Mouse (Mus musculus) hindbrain, embryonic 13.5 days (tissue): ENCODE data around the gene Esrrg. TPM values are rescaled to one million over a fixed set of nuclear protein-coding genes. Genes with fewer than 3 reads are reported as not detected.

ENCODE experiments used
- ATAC-seq: fragments of 200-750 bp; cut with Nextera tagmentation; 2 replicates; pipeline ENCODE4 v1.8.0; 2017; ENCODE audit warnings: moderate TSS enrichment; ENCODE audit not compliant: low FRiP score
- H3K27ac ChIP-seq: fragments of 300-500 bp; sonication (generic); 2 replicates; pipeline ENCODE4 v1.5.1; 2015; ENCODE audit warnings: inconsistent platforms, mild to moderate bottlenecking, moderate library complexity
- H3K27me3 ChIP-seq: fragments of 300-500 bp; sonication (generic); 2 replicates; pipeline ENCODE4 v1.6.1; 2015; ENCODE audit warnings: mild to moderate bottlenecking, inconsistent platforms
- H3K36me3 ChIP-seq: fragments of 300-500 bp; sonication (generic); 2 replicates; pipeline ENCODE4 v1.6.1; 2015; ENCODE audit warnings: mild to moderate bottlenecking, inconsistent platforms
- H3K4me1 ChIP-seq: fragments of 300-500 bp; sonication (generic); replicated peaks from 2 replicates; pipeline ENCODE4 v1.6.1; 2015; ENCODE audit warnings: inconsistent platforms
- H3K4me2 ChIP-seq: fragments of 300-500 bp; sonication (generic); 2 replicates; pipeline ENCODE4 v1.6.1; 2015; ENCODE audit warnings: inconsistent platforms, mild to moderate bottlenecking, moderate library complexity
- H3K4me3 ChIP-seq: fragments of 300-500 bp; sonication (generic); 2 replicates; pipeline ENCODE4 v1.5.1; 2015; ENCODE audit warnings: mild to moderate bottlenecking, inconsistent platforms
- H3K9ac ChIP-seq: fragments of 300-500 bp; sonication (generic); 2 replicates; pipeline ENCODE4 v1.6.1; 2015; ENCODE audit warnings: mild to moderate bottlenecking, inconsistent platforms
- H3K9me3 ChIP-seq: fragments of 300-500 bp; sonication (generic); 2 replicates; pipeline ENCODE4 v1.6.1; 2016; ENCODE audit warnings: inconsistent platforms
- WGBS: fragments of 180-500 bp; shearing (Covaris S2); methylation state at CpG from one replicate; pipeline ENCODE4 v1.1.7; 2015; 5-methylcytosine and 5-hydroxymethylcytosine counted together
- polyA plus RNA-seq: library from polyadenylated mRNA; unstranded; fragments of >200 nt; fragmentation: Nextera tagmentation; extraction: Ambion mirVana; gene quantifications from 2 replicates; pipeline ENCODE4 v1.2.1, GENCODE M21; 2015

The Esrrg gene
- polyA plus RNA-seq, 1 experiment from 2014 or later = 28.9 TPM

GRCm38 (mm10) chr1:188085116-188085879, 476.7 kb downstream of the Esrrg start:
- ATAC-seq = no peak
- 40% methylated on average over 13 of the region's 13 CpGs for WGBS
- no peak overlapping the region for H3K9ac ChIP-seq
- peaks cover 33% of the 10 kb centered on the region for H3K4me1 ChIP-seq
- no peaks in the 10 kb centered on the region for H3K27me3 ChIP-seq
- H3K4me2 ChIP-seq = no peak overlapping the region
- no peak overlapping the region for H3K4me3 ChIP-seq
- H3K9me3 ChIP-seq = no peaks in the 10 kb centered on the region
- no peaks in the 10 kb centered on the region for H3K36me3 ChIP-seq
- H3K27ac ChIP-seq = no peak overlapping the region

- H3K36me3 ChIP-seq = no peaks in the 10 kb centered on the region
- no peaks in the 10 kb centered on the region for H3K9me3 ChIP-seq
- 83% methylated on average over 3 of the region's 3 CpGs for WGBS
- no peak for ATAC-seq
- H3K4me2 ChIP-seq = no peak overlapping the region
- H3K27me3 ChIP-seq = no peaks in the 10 kb centered on the region
- no peak overlapping the region for H3K9ac ChIP-seq
- no peak overlapping the region for H3K4me3 ChIP-seq
- H3K27ac ChIP-seq = no peak overlapping the region
- no peaks in the 10 kb centered on the region for H3K4me1 ChIP-seq
These were observed 485.1 kb downstream of the Esrrg start for GRCm38 (mm10) chr1:188093724-188094123.

GRCm38 (mm10) chr1:188101832-188102231, 493.2 kb downstream of the Esrrg start:
- ATAC-seq = no peak
- no peak overlapping the region for H3K4me2 ChIP-seq

DNA sequence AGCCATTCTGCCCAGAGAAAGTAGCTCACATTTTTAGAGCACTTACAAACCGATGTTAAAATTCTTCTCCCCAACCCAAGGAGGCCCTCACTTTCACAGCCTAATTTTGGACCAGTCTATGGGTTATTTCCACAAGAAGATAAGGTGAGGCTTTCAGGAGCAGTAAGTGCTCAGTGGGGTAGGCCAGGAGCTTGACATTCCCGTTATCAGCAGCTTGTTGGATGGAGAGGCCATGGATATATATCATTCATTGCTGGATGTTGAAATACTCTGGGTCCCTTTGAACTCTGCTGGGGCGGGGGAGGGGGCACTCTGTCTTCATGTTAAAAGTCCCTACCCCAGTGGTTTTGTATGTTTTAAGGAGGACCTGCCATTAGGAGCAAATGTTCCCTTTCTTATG, 494.6 kb downstream of the Esrrg start:
- ATAC-seq = no peak
- no peaks in the 10 kb centered on the region for H3K4me1 ChIP-seq
- no peaks in the 10 kb centered on the region for H3K36me3 ChIP-seq
- no peak overlapping the region for H3K27ac ChIP-seq
- no peak overlapping the region for H3K4me2 ChIP-seq
- H3K4me3 ChIP-seq = no peak overlapping the region
- no peak overlapping the region for H3K9ac ChIP-seq
- WGBS = 64% methylated on average over 3 of the region's 3 CpGs
- no peaks in the 10 kb centered on the region for H3K9me3 ChIP-seq
- H3K27me3 ChIP-seq = 0 out of 2 replicates have a peak, but pooled peaks cover 3% of the 10 kb centered on the region

More at GRCm38 (mm10) chr1:188101832-188102231, 493.2 kb downstream of the Esrrg start:
- H3K36me3 ChIP-seq = no peaks in the 10 kb centered on the region
- no peak overlapping the region for H3K9ac ChIP-seq
- no peak overlapping the region for H3K27ac ChIP-seq
- 0 out of 2 replicates have a peak, but pooled peaks cover 3% of the 10 kb centered on the region for H3K27me3 ChIP-seq
- H3K4me1 ChIP-seq = no peaks in the 10 kb centered on the region
- H3K4me3 ChIP-seq = no peak overlapping the region
- H3K9me3 ChIP-seq = no peaks in the 10 kb centered on the region
- WGBS = 29% methylated on average over 7 of the region's 7 CpGs

GRCm38 (mm10) chr1:188105516-188105915, 496.9 kb downstream of the Esrrg start:
- Histone ChIP-seq H3K4me2 (no peak overlapping the region), H3K27ac (no peak overlapping the region), H3K27me3 (0 out of 2 replicates have a peak, but pooled peaks cover 3% of the 10 kb centered on the region), H3K36me3 (no peaks in the 10 kb centered on the region), H3K9me3 (no peaks in the 10 kb centered on the region), H3K4me3 (no peak overlapping the region), H3K4me1 (no peaks in the 10 kb centered on the region), H3K9ac (no peak overlapping the region)
- WGBS = 63% methylated on average over 4 of the region's 4 CpGs
- ATAC-seq = no peak

DNA sequence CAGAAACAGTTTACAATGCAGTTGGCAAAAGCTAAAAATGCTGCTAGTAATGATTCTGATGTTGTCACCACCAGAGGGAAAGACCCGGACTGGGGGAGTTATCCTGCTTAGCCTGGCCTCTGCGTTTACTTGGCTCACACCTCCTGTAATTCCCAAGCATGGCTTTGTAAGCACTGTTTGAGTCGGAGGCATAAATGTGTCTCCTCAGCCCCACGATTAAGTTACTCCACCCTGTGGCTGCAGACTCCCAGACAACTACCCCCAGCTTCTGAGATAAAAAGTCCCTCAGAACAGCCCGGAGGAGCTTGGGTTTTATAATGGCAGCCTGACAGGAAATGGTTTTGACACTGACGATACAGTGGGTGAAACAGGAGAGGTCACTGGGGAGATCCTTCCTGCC, 499.4 kb downstream of the Esrrg start:
- Histone ChIP-seq H3K9ac (no peak overlapping the region), H3K4me2 (no peak overlapping the region), H3K27ac (no peak overlapping the region), H3K36me3 (no peaks in the 10 kb centered on the region), H3K9me3 (no peaks in the 10 kb centered on the region), H3K4me1 (no peaks in the 10 kb centered on the region), H3K4me3 (no peak overlapping the region), H3K27me3 (0 out of 2 replicates have a peak, but pooled peaks cover 3% of the 10 kb centered on the region)
- WGBS = 59% methylated on average over 6 of the region's 6 CpGs
- ATAC-seq = no peak

GRCm38 (mm10) chr1:188111552-188111951, 503.0 kb downstream of the Esrrg start:
- no peak overlapping the region for H3K9ac ChIP-seq
- H3K9me3 ChIP-seq = no peaks in the 10 kb centered on the region
- no peak overlapping the region for H3K4me3 ChIP-seq
- ATAC-seq = no peak
- H3K27ac ChIP-seq = no peak overlapping the region
- no peaks in the 10 kb centered on the region for H3K27me3 ChIP-seq
- no peak overlapping the region for H3K4me2 ChIP-seq
- no peaks in the 10 kb centered on the region for H3K36me3 ChIP-seq
- WGBS = 68% methylated on average over 3 of the region's 3 CpGs
- H3K4me1 ChIP-seq = no peaks in the 10 kb centered on the region

- H3K4me1 ChIP-seq = peaks cover 3% of the 10 kb centered on the region
- H3K9ac ChIP-seq = no peak overlapping the region
- ATAC-seq = no peak
- H3K4me2 ChIP-seq = no peak overlapping the region
- no peak overlapping the region for H3K27ac ChIP-seq
- no peaks in the 10 kb centered on the region for H3K36me3 ChIP-seq
- WGBS = 76% methylated on average over 3 of the region's 3 CpGs
- H3K4me3 ChIP-seq = no peak overlapping the region
- H3K9me3 ChIP-seq = no peaks in the 10 kb centered on the region
- no peaks in the 10 kb centered on the region for H3K27me3 ChIP-seq
These were observed 504.6 kb downstream of the Esrrg start for GRCm38 (mm10) chr1:188113240-188113639.

DNA sequence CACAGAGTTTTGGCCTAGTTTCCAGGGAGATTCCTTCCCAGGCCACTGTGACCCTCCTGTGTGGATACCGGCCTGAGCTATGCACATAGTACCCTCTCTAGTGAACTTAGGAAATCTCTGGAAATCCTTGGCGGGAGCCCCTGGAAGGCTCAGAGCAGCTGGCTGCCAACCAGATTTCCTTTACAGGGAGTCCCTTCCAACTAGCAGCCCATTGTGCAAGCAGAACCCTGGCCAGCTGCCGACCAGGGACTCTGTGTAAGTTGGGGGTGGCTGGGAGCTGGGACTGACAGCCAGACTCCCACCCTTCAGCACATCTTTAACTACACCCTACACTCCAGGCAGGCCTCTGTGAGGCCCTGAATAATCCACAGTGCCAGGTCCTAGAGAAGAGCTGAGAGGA, 509.5 kb downstream of the Esrrg start:
- peak; percentile 54 for ATAC-seq
- Histone ChIP-seq H3K4me2 (no peak overlapping the region), H3K36me3 (no peaks in the 10 kb centered on the region), H3K4me1 (peaks cover 7% of the 10 kb centered on the region), H3K9ac (no peak overlapping the region), H3K4me3 (no peak overlapping the region), H3K27me3 (no peaks in the 10 kb centered on the region), H3K9me3 (no peaks in the 10 kb centered on the region), H3K27ac (0 out of 2 replicates have a peak overlapping the region, but pooled peaks have one; percentile 30)
- WGBS = 36% methylated on average over 3 of the region's 3 CpGs

GRCm38 (mm10) chr1:188119806-188120205, 511.2 kb downstream of the Esrrg start:
- Histone ChIP-seq H3K9ac (no peak overlapping the region), H3K27me3 (no peaks in the 10 kb centered on the region), H3K9me3 (no peaks in the 10 kb centered on the region), H3K36me3 (no peaks in the 10 kb centered on the region), H3K4me3 (no peak overlapping the region), H3K4me2 (no peak overlapping the region), H3K4me1 (peaks cover 7% of the 10 kb centered on the region), H3K27ac (no peak overlapping the region)
- ATAC-seq = no peak
- WGBS = 87% methylated on average over 8 of the region's 8 CpGs

DNA sequence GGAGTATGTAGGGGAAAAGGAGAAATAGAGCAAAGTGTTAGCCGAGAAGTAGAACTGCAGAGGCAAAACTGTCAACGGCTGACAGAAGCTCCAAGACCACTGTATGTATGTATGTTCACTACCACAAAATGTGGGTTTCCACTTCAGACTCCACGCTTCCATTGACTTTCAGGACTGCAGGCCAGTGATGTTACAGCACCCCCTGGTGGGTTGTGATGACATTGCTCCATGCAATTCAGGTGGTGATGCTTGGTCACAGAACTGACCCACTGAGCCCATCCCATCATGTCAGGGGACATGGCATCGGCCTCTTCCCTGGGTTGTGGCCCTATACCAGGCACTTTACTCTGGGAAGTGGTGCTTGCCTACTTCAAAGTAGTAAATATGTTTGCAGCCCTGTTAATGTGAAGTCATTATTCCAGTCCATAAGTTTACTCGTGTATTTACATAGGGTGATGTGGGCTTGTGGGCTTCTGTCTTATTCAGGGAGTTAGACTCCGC, 517.0 kb downstream of the Esrrg start:
- H3K36me3 ChIP-seq = no peaks in the 10 kb centered on the region
- no peaks in the 10 kb centered on the region for H3K4me1 ChIP-seq
- no peak for ATAC-seq
- 94% methylated on average over 6 of the region's 6 CpGs for WGBS
- H3K9me3 ChIP-seq = no peaks in the 10 kb centered on the region
- H3K4me2 ChIP-seq = no peak overlapping the region
- H3K9ac ChIP-seq = no peak overlapping the region
- no peak overlapping the region for H3K4me3 ChIP-seq
- no peak overlapping the region for H3K27ac ChIP-seq
- no peaks in the 10 kb centered on the region for H3K27me3 ChIP-seq

- ATAC-seq = no peak
- no peaks in the 10 kb centered on the region for H3K27me3 ChIP-seq
- H3K4me1 ChIP-seq = peaks cover 11% of the 10 kb centered on the region
- H3K36me3 ChIP-seq = no peaks in the 10 kb centered on the region
- no peak overlapping the region for H3K4me2 ChIP-seq
- 65% methylated on average over 5 of the region's 5 CpGs for WGBS
- no peak overlapping the region for H3K27ac ChIP-seq
- H3K4me3 ChIP-seq = no peak overlapping the region
- H3K9ac ChIP-seq = no peak overlapping the region
- no peaks in the 10 kb centered on the region for H3K9me3 ChIP-seq
These were observed 527.5 kb downstream of the Esrrg start for GRCm38 (mm10) chr1:188136126-188136525.

GRCm38 (mm10) chr1:188139473-188139872, 530.9 kb downstream of the Esrrg start:
- H3K9ac ChIP-seq = no peak overlapping the region
- 42% methylated on average over 4 of the region's 4 CpGs for WGBS
- no peak overlapping the region for H3K4me2 ChIP-seq
- peaks cover 11% of the 10 kb centered on the region for H3K4me1 ChIP-seq
- H3K27ac ChIP-seq = no peak overlapping the region
- H3K27me3 ChIP-seq = no peaks in the 10 kb centered on the region
- no peaks in the 10 kb centered on the region for H3K36me3 ChIP-seq
- ATAC-seq = no peak
- H3K9me3 ChIP-seq = no peaks in the 10 kb centered on the region
- no peak overlapping the region for H3K4me3 ChIP-seq
